Mouse (Mus musculus) MEL (cell line): Measurements from ENCODE around the gene Cbr3.

ENCODE experiments used
- MYC ChIP-seq: IDR thresholded peaks from 2 replicates; pipeline ENCODE4 v1.6.1; 2011; ENCODE audit warnings: low read depth, mild to moderate bottlenecking, low read length, improper control_type of control experiment, moderate library complexity
- ZKSCAN1 ChIP-seq: IDR thresholded peaks from 2 replicates; pipeline ENCODE4 v1.6.1; 2012; ENCODE audit warnings: low read depth, mild to moderate bottlenecking, inconsistent platforms, low read length, improper control_type of control experiment, moderate library complexity

DNA sequence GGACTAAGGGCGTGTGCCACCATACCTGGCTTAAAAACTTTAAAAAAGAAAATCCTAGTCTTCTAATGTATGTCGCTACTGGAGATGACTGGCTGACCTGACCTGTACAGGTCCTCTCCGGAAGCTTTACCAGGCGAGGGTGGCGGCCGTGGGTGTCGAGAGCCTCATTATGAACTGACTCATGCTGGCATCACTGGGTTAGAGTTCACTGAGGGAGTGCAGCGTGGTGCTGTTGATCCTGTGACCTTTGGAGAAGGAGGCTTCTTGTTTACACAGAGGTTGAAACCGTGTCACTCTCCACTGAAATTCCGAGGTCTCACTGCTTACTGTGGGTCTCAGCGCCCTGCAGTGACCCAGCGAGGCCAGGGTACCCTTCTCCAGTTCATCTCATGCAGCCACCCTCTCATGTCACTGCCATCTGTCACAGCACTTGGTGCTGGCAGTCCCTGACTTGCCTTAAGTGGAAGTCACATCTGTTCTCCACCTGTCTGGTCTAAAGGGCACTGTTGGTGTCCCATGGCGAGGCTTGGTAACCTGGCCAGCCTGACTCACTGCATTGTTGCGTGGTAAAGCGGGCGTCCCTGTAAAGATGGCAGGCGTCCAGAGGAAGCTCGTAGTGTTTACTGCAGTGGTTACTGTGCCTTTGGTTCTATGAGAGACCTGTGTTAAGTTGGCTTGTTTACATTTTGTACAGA, 50.0 kb downstream of the Cbr3 start:
- TF ChIP-seq MYC (no peak), ZKSCAN1 (no peak)
